Mouse (Mus musculus) embryonic facial prominence, embryonic 15.5 days (tissue): Measurements from ENCODE around the gene Mvb12a. TPM values are rescaled to one million over a fixed set of nuclear protein-coding genes. Genes with fewer than 3 reads are reported as not detected.
A peak's percentile ranks its signal among the peaks of the same experiment; 100 is the strongest.
"Not testable (repeated sequence)": the region's sequence is repeated elsewhere in the genome, so short reads cannot be mapped to it uniquely, and the experiment has no call there.

Source experiments
- ATAC-seq: fragments of 200-750 bp; cut with Nextera tagmentation; 2 replicates; pipeline ENCODE4 v1.8.0; 2017; ENCODE audit warnings: low read depth, moderate TSS enrichment; ENCODE audit not compliant: insufficient number of reproducible peaks, low FRiP score, low TSS enrichment
- H3K27ac ChIP-seq: fragments of 300-500 bp; sonication (generic); replicated peaks from 2 replicates; pipeline ENCODE4 v1.5.1; 2015; ENCODE audit warnings: mild to moderate bottlenecking, inconsistent platforms
- H3K27me3 ChIP-seq: fragments of 300-500 bp; sonication (generic); 2 replicates; pipeline ENCODE4 v1.6.1; 2015; ENCODE audit warnings: inconsistent platforms
- H3K36me3 ChIP-seq: fragments of 300-500 bp; sonication (generic); 2 replicates; pipeline ENCODE4 v1.6.1; 2015; ENCODE audit warnings: mild to moderate bottlenecking, inconsistent platforms
- H3K4me1 ChIP-seq: fragments of 300-500 bp; sonication (generic); 2 replicates; pipeline ENCODE4 v1.6.1; 2015; ENCODE audit warnings: inconsistent platforms
- H3K4me2 ChIP-seq: fragments of 300-500 bp; sonication (generic); replicated peaks from 2 replicates; pipeline ENCODE4 v1.6.1; 2015; ENCODE audit warnings: mild to moderate bottlenecking, inconsistent platforms
- H3K4me3 ChIP-seq: fragments of 300-500 bp; sonication (generic); replicated peaks from 2 replicates; pipeline ENCODE4 v1.5.1; 2015; ENCODE audit warnings: mild to moderate bottlenecking, inconsistent platforms
- H3K9ac ChIP-seq: fragments of 300-500 bp; sonication (generic); 2 replicates; pipeline ENCODE4 v1.6.1; 2015; ENCODE audit warnings: inconsistent platforms
- H3K9me3 ChIP-seq: fragments of 300-500 bp; sonication (generic); replicated peaks from 2 replicates; pipeline ENCODE4 v1.6.1; 2016; ENCODE audit warnings: inconsistent platforms
- WGBS: fragments of 180-500 bp; shearing (Covaris S2); methylation state at CpG from one replicate; pipeline ENCODE4 v1.1.7; 2015; 5-methylcytosine and 5-hydroxymethylcytosine counted together
- polyA plus RNA-seq: library from polyadenylated mRNA; unstranded; fragments of >200 nt; fragmentation: Nextera tagmentation; extraction: Ambion mirVana; gene quantifications from 2 replicates; pipeline ENCODE4 v1.2.1, GENCODE M21; 2015

Mvb12a gene
- polyA plus RNA-seq, 1 experiment from 2014 or later: 92.9 TPM

DNA sequence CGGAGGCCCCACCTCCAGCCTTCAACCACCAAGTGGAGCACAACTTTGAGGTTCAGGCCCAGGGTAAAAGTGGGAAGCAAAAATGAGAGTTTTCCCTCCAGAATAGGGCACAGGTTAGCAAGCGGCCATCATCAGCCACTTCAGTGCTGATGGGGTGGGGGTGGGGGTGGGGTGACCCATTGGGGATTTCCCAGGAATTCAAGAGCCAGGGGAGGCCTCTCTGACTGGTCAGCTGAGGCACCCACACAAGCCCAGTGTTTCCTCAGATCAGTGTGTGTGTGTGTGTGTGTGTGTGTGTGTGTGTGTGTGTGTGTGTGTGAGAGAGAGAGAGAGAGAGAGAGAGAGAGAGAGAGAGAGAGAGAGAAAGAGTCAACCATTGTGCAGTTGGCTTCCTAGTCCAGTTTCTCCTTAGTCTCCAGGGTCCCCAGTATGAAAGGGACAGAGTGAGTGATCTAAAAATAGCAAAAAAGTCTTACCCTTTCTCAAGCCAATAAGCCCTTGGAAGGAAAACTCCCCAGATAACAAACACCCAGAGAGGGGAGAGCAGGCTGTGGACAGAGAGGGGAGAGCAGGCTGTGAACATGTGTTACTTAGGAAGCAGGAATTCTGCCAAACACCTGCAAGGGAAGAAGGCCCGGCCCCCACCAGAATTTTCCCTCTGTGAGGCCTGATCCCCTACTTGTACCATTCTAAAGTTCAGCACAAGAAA lies 15.4 kb upstream of the Mvb12a start:
- Histone ChIP-seq H3K36me3 (no peaks in the 10 kb centered on the region), H3K4me2 (no peak overlapping the region), H3K9me3 (no peaks in the 10 kb centered on the region), H3K27ac (no peak overlapping the region; the same call in 1 of the 2 replicates), H3K4me3 (no peak overlapping the region), H3K27me3 (peaks cover 32% of the 10 kb centered on the region), H3K4me1 (0 out of 2 replicates have a peak, but pooled peaks cover 6% of the 10 kb centered on the region), H3K9ac (no peak overlapping the region)
- ATAC-seq: no peak
- 48% methylated on average over 3 of the region's 3 CpGs for WGBS

DNA sequence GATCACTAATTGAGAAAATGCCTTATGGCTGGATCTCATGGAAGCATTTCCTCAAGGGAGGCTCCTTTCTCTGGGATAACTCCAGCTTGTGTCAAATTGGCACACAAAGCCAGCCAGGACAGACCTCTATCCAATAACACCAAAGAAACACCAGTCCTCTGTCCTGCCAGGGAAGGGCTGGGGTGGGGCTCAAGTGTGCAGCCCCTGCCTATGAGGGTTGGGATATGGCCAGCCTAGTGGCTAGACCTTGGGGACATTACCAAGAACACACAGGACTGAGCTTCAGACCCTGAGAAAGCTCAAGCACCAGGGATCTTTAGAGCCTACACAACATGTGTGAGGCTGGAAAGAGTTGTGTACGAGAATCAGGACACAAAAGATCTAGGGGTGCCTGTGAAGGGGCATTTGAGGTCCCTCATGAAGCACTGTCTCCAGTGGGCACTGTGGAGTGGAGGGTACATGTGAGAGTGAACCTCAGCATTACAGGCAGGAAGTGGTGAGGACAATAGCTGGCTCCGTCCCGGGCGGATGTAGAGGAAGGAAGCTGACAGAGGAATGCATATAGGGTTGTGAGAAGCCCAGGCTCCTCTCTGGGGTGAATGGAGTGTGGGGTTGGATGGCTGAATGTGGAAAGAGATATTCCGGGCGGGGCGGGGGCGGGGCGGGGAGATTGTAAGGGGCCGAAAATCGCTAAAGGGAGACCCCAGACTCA lies 14.2 kb upstream of the Mvb12a start:
- H3K4me3 ChIP-seq: no peak overlapping the region
- H3K4me1 ChIP-seq: 0 out of 2 replicates have a peak, but pooled peaks cover 6% of the 10 kb centered on the region
- ATAC-seq: no peak
- WGBS: 69% methylated on average over 11 of the region's 11 CpGs
- no peak overlapping the region for H3K9ac ChIP-seq
- peak overlapping the region; percentile 68 for H3K27ac ChIP-seq
- no peaks in the 10 kb centered on the region for H3K36me3 ChIP-seq
- H3K9me3 ChIP-seq: no peaks in the 10 kb centered on the region
- H3K27me3 ChIP-seq: peaks cover 30% of the 10 kb centered on the region
- no peak overlapping the region for H3K4me2 ChIP-seq

DNA sequence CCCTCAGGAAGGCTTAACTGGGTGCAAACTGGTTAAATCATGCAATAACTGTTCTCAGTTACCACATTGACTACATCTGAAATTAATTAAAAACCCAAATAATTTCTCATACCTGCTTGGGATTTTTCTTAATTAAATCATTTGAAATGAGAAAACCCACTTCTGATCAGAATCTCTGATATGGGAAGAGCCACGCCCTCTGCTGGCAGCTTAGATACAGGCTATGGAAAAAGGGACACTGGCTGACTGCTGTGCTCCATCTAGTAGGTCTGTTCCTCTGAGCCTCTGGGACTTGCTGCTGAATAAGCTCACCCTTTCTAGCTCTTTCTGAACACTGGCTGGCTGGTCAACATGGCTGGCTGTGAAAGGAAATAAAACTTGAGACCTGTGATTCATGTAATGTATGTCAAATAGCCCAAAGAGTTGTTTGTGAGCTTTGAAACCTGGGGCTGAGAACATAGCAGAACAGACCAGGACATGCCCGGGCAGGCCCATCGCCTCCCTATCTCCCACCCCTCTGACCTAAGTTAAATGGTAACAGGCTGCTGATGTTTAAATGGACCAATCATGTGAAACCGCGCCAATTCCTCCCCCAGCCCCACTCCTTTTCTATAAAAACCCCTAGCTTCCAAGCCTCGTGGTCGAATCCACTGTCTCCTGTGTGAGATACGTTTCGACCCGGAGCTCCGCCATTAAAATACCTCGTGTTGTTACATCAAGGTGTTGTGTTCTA lies 11.8 kb upstream of the Mvb12a start:
- H3K4me3 ChIP-seq, H3K4me2 ChIP-seq, H3K9ac ChIP-seq, H3K9me3 ChIP-seq, H3K36me3 ChIP-seq, H3K27ac ChIP-seq, H3K4me1 ChIP-seq, ATAC-seq: not testable (repeated sequence)
- 65% methylated on average over 7 of the region's 12 CpGs for WGBS
- peaks cover 11% of the 10 kb centered on the region for H3K27me3 ChIP-seq

GRCm38 (mm10) chr8:71534263-71534810 lies 8.4 kb upstream of the Mvb12a start:
- 32% methylated on average over 3 of the region's 3 CpGs for WGBS
- H3K4me2 ChIP-seq: no peak overlapping the region
- peaks cover 13% of the 10 kb centered on the region for H3K4me1 ChIP-seq
- no peak for ATAC-seq
- H3K9ac ChIP-seq: no peak overlapping the region
- H3K9me3 ChIP-seq: no peaks in the 10 kb centered on the region
- no peaks in the 10 kb centered on the region; the same call in 1 of the 2 replicates for H3K27me3 ChIP-seq
- no peak overlapping the region for H3K27ac ChIP-seq
- no peak overlapping the region for H3K4me3 ChIP-seq
- no peaks in the 10 kb centered on the region for H3K36me3 ChIP-seq

DNA sequence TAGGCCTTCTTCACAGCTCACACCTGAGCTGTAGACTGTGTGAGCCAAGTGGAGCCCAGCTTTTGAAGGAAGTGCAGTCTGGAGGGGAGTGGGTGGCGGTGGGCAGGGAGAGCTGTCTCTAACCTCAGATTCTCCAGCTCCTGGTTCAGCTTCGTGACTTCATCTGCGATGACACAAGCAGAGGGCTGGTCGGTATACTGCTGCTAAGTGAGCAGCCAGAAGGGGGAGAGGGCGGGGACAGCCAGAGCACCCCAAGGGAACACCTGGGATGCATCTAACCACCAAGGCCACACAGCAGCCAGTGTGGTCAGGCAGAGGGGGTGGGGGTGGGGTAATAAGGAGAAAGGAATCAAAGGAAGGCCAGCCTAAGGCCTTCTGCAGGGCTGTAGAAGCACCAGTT lies 7.1 kb upstream of the Mvb12a start:
- Histone ChIP-seq H3K27me3 (no peaks in the 10 kb centered on the region; the same call in 1 of the 2 replicates), H3K9ac (no peak overlapping the region), H3K4me1 (peaks cover 13% of the 10 kb centered on the region), H3K27ac (no peak overlapping the region), H3K9me3 (no peaks in the 10 kb centered on the region), H3K4me2 (no peak overlapping the region), H3K36me3 (no peaks in the 10 kb centered on the region), H3K4me3 (no peak overlapping the region)
- 62% methylated on average over 5 of the region's 5 CpGs for WGBS
- no peak for ATAC-seq

DNA sequence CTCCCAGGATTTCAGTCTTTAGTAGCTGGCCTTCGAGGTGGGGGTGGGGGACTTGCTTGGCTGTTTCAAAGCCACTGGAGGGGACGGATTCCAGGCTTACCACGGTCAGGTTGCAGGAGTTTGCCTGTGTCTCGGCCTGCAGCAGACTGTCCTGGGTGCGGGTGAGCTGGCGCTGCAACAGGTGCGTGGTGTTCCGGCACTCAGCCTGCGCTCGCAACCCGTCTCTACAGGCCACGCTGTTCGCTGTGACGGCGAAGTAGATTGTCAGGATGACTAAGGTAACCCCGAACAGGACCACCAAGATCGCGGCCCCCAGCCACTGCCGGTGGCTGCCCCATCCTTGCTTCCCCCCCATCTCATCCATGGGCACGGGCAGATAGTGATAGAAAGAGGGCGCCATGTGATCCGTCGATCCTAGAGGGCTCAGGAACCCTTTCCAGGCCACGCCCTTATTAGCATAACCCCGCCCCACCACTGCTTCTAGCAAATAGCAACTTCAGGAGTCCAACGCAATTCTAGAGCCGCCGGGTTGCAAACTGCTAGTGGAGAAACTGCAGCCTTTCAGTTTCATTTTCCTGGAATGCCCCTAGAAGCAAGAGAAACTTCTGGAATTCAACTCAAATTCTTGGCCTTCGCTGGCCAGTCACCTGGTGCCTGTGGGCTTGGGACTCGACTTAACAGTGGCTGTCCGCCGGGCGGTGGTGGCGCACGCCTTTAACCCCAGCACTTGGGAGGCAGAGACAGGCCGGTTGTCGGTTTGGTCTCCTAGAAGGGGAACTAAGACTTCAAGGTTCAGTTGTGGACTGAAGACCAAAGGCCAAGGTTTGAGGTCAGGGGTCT lies 5.5 kb upstream of the Mvb12a start, which contains the start of gene Bst2:
Gene Bst2 (minus strand): TSS at position 429 of the 840 bp plus-strand sequence.
- Histone ChIP-seq H3K27me3 (no peaks in the 10 kb centered on the region; the same call in 1 of the 2 replicates), H3K9ac (peak within 1 kb of the TSS; percentile 43; the same call in 1 of the 2 replicates), H3K4me3 (peak within 1 kb of the TSS; percentile 47), H3K4me2 (peak within 1 kb of the TSS; percentile 62), H3K4me1 (peaks cover 13% of the 10 kb centered on the region), H3K27ac (peak within 1 kb of the TSS; percentile 61), H3K36me3 (no peaks in the 10 kb centered on the region), H3K9me3 (no peaks in the 10 kb centered on the region)
- 2% methylated on average over 37 of the region's 37 CpGs for WGBS
- ATAC-seq: peak; percentile 81; the same call in 1 of the 2 replicates

DNA sequence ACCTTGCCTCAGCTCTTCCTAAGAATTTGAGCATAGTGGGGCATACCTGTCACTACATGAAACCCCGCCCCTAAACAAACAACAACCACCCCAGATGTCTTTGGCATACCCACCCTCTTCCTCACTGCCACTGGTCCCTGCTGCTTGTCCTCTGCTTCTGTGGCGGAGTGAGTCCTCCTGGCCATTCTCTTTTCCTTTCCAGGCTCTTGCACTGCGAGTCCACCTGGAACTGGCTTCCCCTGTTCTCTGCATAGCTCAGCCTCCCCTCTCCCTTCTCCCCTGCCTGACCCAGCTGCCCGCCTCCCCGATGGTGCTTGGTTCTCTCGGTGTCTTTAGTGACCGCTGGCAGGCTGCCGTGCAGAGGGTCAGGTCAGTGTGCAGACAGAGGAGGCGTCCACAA lies 1.0 kb downstream of the Mvb12a start:
- Histone ChIP-seq H3K9me3 (no peaks in the 10 kb centered on the region), H3K4me1 (peaks cover 10% of the 10 kb centered on the region), H3K36me3 (peaks cover 30% of the 10 kb centered on the region), H3K9ac (no peak overlapping the region; the same call in 1 of the 2 replicates), H3K4me3 (peak overlapping the region; percentile 98), H3K27ac (no peak overlapping the region), H3K4me2 (peak overlapping the region; percentile 75), H3K27me3 (no peaks in the 10 kb centered on the region)
- WGBS: 87% methylated on average over 9 of the region's 9 CpGs
- ATAC-seq: no peak

DNA sequence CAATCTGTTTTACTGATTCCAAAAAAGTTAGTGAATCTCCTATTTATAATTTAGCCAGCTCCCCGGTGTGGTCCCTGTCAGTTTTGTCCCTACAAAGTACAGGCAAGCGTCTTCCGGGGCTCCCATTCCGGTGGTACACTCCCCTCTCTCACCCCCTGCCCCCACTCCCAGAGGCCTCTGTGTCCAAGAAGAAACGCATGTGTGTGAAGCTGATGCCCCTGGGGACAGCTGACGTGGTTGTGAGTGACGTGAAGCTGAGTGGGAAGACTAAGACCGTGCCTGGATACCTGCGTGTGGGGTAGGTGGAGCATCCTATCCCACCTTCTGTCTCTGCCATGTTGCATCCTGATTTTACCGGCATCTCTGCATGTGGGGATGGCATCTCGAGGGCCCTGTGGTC lies 2.3 kb downstream of the Mvb12a start:
- Histone ChIP-seq H3K9ac (no peak overlapping the region), H3K4me1 (peaks cover 10% of the 10 kb centered on the region), H3K27ac (no peak overlapping the region), H3K4me3 (no peak overlapping the region), H3K27me3 (no peaks in the 10 kb centered on the region), H3K9me3 (no peaks in the 10 kb centered on the region), H3K36me3 (peaks cover 31% of the 10 kb centered on the region), H3K4me2 (no peak overlapping the region)
- WGBS: 77% methylated on average over 11 of the region's 11 CpGs
- ATAC-seq: no peak

- ATAC-seq: no peak
- 82% methylated on average over 7 of the region's 7 CpGs for WGBS
- H3K36me3 ChIP-seq: peaks cover 31% of the 10 kb centered on the region
Measured at GRCm38 (mm10) chr8:71547590-71547989, 4.9 kb downstream of the Mvb12a start.

GRCm38 (mm10) chr8:71550754-71551153 lies 8.0 kb downstream of the Mvb12a start:
- ATAC-seq: no peak
- H3K4me1 ChIP-seq: no peaks in the 10 kb centered on the region
- 59% methylated on average over 7 of the region's 7 CpGs for WGBS
- H3K9me3 ChIP-seq: no peaks in the 10 kb centered on the region
- H3K27me3 ChIP-seq: no peaks in the 10 kb centered on the region
- H3K4me2 ChIP-seq: no peak overlapping the region
- no peak overlapping the region for H3K9ac ChIP-seq
- H3K4me3 ChIP-seq: no peak overlapping the region
- H3K27ac ChIP-seq: no peak overlapping the region
- peaks cover 24% of the 10 kb centered on the region for H3K36me3 ChIP-seq

More at GRCm38 (mm10) chr8:71547590-71547989, 4.9 kb downstream of the Mvb12a start:
- Histone ChIP-seq H3K9ac (no peak overlapping the region), H3K4me2 (no peak overlapping the region), H3K4me1 (peaks cover 10% of the 10 kb centered on the region), H3K27ac (no peak overlapping the region), H3K4me3 (no peak overlapping the region), H3K27me3 (no peaks in the 10 kb centered on the region), H3K9me3 (no peaks in the 10 kb centered on the region)
